Mouse (Mus musculus): ENCODE results near the gene Kctd11. TPM values are rescaled to one million over a fixed set of nuclear protein-coding genes. Genes with fewer than 3 reads are reported as not detected.
A peak's percentile ranks its signal among the peaks of the same experiment; 100 is the strongest.

Kctd11 gene
- total RNA-seq, 2 experiments from 2014 or later = 1.3 to 1.4 TPM

DNA sequence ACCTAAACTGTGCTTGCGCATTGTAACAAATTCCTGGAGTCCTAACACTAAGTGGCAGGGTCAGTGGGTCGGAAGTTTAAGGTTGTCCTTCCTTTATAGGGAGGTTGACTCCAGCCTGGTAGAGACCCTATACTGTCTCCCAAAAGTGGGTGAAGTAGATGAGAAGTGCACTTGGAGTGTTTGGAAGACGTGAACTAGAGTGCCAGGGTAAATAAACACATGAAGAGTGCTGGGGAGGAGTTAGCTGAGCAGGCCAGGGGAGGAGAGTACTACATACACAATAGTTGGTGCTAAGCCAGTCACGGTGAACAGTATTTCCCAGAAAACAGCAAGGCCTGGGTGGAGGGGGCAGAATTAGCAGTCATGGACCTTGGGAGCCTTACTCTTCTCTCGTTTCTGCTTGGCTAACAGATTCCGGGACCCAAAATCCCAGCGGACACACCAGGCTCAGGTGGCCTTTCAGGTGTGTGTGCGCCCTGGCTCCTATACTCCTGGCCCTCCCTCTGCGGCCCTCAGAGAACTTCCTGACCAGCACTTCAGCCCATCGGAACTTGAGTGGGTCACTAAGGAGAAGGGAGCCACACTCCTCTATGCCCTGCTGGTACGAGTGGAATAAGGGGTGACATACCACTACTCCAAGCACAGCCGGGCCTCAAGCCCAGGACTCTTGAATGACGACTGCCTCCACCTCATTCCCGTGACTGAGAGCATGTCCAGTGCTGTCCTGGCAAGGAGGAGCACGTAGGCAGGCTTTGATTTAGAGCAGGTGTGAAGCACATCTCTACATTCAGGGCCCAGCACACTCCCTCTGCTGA, 31.7 kb upstream of the Kctd11 start:
- no peak for DNase-seq (ENCODE audit: low spot score in 2 of 2)

DNA sequence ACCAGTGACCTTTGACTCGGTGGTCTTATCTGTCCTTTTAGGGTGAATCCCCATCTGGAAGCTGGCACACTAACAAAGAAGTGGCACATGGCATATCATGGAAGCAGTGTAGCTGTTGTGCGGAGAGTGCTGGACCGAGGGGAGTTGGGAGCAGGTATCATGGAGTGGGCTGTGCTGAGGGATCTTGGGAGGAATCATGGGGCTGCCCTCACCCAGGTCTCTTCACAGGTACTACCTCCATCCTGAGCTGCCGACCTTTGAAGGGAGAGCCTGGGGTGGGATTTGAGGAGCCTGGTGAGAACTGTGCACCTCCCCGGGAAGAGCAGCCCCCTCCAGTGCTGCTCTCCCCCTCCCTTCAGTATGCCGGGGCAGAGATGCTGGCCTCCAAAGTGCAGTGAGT, 30.5 kb upstream of the Kctd11 start:
- DNase-seq (ENCODE audit: low spot score in 2 of 2) = no peak

DNA sequence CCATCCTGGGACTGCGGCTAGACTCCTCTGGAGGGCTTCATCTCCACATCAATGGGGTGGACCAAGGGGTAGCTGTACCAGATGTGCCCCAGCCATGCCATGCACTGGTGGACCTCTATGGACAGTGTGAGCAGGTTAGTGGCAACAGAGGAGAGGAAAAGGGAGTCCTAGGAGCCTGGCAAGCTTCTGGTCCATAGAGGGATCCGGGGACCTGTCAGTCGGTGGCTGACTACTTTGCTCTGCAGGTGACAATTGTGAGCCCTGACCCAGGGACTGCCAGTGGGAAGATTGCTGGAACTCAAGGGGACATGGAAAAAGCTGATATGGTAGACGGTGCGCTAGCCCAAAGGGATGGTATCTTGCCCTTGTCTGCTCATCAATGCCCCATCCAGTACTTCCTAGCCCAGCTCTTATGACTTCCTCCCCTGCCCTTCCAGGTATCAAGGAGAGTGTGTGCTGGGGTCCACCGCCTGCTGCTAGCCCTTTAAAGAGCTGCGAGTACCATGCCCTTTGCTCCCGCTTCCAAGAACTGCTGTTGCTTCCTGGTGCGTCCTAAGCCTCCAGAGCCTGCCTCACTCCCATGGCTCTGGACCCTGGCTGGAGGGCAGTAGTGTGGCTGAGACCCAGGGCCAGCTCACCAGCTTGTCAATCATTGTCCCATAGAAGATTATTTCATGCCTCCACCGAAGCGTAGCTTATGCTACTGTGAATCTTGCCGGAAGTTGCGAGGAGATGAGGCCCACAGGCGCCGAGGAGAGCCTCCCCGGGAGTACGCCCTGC, 29.8 kb upstream of the Kctd11 start:
- no peak for DNase-seq (ENCODE audit: low spot score in 2 of 2)

DNA sequence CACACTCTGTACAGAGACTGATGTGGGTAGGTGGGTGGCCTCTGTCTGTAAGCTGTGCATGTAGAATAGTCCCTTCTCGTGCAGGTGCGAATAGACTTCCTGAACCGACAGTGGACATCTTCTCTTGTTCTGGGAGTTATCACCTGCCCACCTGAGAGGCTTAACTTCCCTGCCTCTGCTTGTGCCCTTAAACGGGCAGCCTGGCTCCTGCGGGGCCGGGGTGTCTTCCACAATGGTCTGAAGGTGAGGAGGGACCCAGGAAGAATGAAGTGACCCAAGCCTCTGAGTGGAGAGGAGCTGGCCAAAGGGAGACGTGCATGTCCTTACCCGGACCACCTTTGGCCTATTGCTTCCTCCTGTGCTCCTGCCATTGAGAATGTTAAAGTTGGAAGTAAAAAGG, 29.0 kb upstream of the Kctd11 start:
- DNase-seq (ENCODE audit: low spot score in 2 of 2) = no peak

DNA sequence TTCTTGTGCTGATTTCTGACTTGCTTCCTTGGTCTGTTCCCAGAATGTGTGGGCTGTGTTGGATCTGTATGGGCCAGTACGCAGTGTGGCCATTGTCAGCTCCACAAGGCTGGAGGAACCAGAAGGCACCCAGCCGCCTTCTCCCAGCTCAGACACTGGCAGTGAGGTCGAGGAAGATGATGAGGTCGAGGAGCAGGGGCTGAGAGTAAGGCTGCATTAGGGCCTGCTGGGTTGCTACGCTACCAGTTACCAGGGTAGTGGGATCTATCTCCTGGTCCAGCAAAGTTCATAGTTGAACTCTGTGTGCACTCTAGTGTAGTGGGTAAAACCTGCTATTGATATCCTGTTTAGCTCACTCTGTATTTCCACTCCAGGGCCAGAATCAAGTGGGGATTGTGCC, 28.0 kb upstream of the Kctd11 start:
- DNase-seq (ENCODE audit: low spot score in 2 of 2) = no peak

DNA sequence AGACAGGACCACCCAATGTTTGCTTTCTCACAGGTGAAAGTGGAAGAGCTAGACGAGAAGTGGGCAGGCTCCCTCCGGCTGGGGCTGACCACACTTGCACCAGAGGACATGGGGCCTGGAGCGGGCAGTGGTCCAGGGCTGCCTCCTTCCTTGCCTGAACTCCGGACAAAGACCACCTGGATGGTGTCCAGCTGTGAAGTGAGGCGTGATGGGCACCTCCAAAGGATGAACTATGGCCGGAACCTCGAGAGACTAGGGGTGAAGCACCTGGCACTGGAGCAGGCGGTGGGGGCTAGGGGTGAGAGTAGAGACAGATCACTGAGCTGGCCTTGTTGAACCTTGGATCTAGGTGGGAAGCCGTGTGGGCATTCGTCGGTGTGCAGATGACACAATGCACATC, 27.4 kb upstream of the Kctd11 start:
- DNase-seq (ENCODE audit: low spot score in 2 of 2) = no peak

DNA sequence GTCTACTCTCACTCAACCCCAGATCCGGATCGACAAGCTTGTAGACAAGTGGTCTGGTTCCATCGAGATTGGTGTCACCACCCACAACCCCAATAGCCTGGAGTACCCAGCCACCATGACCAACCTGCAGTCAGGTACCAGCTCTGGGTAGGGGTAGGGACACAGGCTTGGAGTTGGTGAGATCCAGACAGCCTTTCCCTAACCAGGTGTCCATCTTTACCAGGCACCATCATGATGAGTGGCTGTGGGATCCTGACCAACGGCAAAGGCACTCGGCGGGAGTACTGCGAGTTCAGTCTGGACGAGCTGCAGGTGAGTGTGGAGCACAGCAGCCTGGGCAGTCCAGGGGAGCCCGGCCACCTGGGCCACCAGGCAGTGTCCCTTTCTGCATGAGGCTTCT, 23.1 kb upstream of the Kctd11 start:
- no peak for DNase-seq (ENCODE audit: low spot score in 2 of 2)

DNA sequence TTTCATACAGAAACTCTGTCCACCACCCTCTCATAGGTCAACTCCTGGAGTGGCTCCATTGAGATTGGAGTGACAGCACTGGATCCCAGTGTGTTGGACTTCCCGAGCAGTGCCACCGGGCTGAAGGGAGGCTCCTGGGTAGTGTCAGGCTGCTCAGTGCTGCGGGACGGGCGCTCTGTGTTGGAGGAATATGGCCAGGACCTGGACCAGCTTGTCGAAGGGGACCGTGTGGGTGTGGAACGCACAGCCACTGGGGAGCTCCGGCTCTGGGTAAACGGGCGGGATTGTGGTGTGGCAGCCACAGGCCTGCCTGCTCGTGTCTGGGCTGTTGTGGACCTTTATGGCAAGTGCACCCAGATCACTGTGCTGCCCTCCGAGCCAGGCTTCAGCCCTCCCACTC, 21.8 kb upstream of the Kctd11 start:
- DNase-seq (ENCODE audit: low spot score in 2 of 2) = no peak

DNA sequence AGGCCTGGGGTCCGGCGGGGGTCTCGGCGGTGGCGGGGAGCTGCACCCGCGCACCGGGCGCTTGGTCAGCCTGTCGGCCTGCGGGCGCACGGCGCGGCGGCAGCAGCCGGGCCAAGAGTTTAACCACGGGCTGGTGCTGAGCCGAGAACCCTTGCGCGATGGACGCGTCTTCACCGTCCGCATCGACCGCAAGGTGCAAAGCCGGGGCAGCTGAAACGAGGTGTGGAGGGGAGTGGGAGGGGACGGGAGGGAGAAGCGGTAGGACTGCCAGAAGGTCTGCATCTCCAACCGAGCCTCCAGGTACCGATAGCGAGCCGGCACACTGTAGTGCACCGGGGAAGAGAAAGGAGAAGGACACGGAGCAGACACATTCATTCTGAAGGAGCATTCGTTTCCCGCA, 20.8 kb upstream of the Kctd11 start:
- DNase-seq (ENCODE audit: low spot score in 2 of 2) = no peak

DNA sequence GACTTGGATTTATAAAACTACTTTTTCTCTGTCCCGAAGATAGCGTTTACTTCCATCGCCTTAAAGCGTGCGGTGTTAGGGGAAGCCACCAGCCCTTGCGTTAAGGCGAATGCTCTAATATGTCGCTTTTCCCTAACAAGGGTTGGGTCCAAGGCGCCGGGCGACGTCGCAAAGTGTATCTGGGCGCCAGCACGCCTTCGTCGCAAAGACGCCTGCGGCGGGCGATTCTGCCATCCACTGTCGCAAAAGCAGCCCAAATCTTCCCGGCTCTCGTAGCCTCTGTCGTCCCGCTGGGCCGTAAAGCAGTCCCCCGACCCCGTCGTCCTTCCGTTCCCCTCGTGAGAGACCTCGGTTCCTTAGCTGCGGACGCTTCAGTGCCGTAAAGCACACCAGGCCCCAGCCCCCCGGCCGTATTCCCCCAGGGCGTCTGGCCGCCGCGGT, 20.2 kb upstream of the Kctd11 start:
- peak; percentile 97 to 99 for DNase-seq (ENCODE audit: low spot score in 2 of 2)

DNA sequence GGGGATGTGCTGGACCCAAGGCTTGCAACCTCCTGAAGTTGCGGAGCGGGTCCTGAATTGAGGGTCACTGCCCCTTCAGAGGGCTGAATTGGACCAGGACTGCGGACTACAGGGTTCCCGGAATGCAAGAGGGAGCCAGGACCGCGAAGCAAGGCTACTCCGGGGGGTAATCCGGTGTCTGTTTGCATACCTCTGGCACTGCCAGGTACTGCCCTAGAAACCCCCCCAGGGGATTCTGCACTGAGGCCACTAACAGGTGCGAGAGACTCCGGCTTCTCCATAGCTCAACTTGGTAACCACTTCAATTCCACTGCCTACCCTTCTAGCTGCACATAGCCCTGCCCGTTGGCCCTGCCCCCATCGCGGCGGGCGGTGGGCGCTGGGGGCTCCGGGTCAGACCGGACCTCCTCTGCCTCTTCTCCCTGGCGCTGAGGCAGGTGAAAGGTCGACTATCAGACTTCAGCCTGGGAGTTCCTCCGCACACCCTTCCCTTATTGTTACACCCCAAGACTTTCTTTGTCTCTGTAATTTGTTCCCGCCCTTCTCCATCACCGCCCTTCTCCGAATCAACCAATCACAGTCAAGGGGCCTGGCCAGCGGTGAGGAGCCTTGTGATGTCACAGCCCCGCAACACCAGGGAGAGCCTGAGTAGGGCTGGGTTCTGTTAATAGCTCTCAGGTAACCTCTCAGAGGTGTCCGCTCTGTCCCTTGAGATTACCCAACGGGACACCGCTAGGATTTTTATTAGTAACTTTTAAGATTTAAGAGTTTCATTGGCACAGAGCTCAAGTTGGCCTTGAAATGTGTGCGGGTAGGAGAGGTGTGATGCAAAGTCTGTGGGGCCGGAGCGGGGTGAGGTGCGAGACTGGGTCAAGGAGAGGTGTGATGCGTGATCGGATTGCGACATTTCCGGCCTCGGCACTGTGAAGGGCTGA, 19.5 kb upstream of the Kctd11 start, which contains the start of the genes 2810408A11Rik and Neurl4:
2810408A11Rik (minus strand) TSS at position 517 of the 935 bp plus-strand sequence.
Neurl4 (plus strand) TSS at position 602 of the 935 bp plus-strand sequence.
- DNase-seq (ENCODE audit: low spot score in 2 of 2) = peak; percentile 86 to 90

DNA sequence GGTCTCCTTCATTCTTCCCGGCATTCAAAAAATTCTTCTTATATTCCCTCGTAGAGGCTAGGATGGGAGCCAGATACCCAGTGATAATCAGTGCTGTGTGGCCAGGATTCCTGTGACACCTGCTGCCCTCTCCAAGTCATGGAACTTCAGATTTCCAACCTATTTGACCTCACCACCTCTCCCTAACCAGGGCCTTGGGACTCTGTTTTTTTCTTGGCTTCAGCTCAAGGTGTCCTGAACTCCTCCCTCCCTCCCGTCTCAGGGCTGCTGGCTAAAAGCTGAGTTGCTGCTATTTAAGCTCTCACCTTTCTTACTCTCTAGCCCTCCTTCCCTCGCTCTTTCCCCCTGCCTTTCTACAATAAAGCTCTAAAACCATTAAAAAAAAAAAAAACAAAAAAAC, 18.7 kb upstream of the Kctd11 start:
- DNase-seq (ENCODE audit: low spot score in 2 of 2) = no peak

DNA sequence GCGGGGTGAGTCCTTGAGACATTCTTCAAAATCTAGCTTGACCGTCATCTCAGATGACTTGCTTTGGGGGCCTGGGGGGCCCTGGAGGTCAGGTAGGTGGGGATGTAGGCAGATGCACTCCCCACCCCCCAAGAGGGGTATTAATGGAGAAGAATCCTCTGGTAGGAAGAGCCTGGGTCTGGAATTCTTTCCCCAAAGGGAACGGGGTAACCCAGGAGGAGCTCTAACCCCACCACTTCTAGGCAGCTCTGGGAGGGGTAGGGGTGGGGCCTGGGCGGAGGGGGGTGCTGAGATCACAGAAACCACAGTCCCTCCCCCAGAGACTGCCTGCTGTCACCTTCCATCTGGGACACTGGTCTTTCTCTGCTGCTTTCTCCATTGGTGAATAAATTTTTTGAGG, 14.1 kb upstream of the Kctd11 start, which contains the start of gene Acap1:
Acap1 (minus strand) TSS at position 249 of the 400 bp plus-strand sequence.
- no peak for DNase-seq (ENCODE audit: low spot score in 2 of 2)

DNA sequence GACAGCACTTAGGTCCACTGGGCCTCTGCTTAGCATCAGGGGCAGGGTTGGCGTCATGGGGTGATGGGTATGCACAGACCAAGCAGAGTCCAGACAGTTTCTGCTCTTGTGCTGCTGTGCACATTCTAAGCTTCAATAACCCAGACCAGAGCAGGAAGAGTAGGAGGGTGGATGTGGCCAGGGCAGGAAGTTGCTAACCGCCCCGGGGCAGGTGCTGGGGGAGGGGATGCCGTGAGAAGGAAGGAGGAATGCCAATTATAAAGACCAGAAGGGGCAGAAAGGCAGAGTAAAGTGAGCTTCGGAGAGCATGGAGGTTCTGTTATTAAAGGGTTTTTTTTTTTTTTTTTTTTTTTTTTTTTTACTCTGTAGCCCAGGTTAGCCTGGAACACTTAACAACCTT, 13.5 kb upstream of the Kctd11 start:
- no peak for DNase-seq (ENCODE audit: low spot score in 2 of 2)

DNA sequence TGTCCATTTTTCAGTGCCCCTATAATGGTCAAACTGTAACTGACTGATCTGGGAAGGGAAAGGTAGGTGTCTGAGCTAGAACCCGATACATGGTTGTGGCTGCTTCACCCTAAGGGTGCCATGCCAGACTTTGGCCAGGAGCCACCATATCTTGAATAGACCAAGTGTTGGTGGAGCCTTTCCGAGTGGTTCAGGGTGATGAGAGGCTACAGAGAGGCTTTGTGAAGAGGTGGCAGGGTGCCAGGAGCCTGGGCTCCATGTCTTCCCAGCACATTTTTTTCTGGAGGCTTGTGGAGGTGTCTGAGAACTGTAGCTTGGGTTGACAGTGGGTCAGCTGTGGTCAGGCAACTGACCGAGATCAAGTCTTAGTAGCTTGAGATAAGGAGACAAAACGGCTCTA, 10.3 kb upstream of the Kctd11 start:
- peak in 1 of 2 experiments; percentile 34 for DNase-seq (ENCODE audit: low spot score in 2 of 2)

DNA sequence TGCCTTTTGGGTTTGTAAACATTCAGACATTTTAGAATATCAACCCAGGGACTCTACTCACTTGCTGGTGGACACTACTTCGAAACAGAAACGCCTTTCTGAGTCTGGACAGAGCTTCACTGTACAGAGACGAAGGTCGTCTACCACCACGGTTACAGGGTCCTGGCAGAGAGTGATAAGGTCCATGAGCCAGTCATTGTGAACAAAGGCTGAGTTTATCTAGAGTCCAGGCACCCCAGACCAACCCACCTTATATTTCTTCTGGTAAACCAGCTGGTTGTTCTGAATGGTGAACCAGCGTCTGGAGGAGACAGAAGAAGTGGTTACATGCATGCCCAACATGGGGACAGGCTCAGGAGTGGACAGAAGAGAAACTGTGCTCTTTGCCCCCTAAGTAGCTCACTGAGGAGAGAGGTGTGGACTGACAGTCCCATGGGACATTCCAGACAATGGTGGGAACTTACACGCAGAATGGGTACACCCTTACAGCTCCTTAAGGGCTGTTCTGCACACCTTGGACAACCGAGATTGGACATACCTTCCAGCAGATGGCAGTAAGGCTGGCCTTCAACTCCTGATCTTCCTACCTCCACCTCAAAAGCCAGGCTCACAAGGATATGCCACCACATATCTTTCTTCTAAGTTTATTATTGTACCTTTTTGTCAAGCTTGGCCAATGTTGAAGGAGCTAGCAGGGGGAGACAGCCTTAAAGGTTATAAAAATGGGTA, 5.9 kb upstream of the Kctd11 start:
- no peak for DNase-seq (ENCODE audit: low spot score in 2 of 2)

DNA sequence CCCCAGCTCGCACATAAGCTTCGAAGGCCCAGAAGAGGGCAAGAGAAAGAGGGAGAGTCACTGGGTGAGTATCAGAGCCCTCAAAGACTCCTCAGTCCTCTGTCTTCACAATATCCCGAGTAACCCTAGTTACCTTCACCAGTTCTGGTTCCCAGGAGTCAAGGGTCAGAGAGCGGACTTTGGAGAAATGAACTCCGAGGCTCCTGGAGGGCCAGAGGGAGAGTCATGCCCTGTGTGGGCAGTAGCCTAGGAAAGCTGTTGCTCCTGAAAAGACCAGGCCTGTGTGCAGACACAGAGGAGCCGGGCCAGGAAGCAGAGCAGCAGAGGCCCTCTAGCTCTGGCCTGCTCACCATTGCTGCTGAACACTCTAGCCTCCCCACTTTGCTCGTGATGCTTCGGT, 3.5 kb upstream of the Kctd11 start:
- no peak for DNase-seq (ENCODE audit: low spot score in 2 of 2)

DNA sequence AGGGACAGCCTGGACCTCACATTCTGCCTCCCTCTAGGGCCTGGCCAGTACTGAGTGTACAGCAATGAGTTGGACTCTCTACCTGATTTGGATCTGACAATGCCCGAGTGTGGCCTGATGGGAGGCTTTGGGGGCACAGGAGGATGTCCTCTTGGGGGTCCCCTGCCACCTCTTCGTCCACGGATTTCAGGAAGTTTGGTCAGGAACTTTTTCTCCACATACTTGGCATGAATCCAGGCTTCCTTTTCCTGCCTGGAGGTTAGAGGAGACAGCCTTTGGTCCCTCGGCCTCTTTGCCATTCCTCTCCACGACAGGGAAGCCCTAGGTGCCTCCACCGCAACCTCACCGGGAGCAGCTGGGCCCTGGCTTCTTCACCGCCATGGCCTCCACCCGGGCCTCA, 3.0 kb upstream of the Kctd11 start:
- no peak for DNase-seq (ENCODE audit: low spot score in 2 of 2)

DNA sequence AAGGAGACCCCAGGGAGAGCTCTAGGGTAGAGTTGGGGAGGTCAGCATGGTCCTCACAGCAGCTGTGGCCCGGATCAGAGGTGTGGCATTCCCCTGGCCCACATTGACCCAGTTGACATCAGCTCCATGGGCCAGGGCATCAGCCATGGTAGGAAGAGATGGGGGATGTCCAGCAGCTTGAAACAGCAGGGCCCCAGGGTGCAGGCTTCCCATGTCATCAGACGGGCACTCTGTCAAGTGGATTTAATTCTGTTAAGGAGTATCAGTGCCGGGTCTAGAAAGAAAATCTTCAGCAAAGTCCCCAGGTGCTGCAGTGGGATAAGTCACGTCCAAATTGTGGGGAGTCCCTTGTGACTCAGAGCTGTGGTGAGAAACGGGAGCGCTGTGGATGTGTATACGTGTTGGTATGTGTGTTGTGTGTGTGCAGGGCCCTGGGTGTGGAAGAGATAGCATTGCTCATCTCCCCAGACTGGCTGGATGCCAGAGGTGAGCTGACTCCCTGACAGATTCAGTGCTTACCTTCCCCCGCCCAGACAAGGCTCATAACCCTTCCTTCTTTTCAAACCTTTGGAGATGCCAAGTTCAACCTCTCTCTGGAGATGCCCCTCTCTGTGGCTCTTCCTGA, 2.4 kb upstream of the Kctd11 start:
- no peak for DNase-seq (ENCODE audit: low spot score in 2 of 2)

DNA sequence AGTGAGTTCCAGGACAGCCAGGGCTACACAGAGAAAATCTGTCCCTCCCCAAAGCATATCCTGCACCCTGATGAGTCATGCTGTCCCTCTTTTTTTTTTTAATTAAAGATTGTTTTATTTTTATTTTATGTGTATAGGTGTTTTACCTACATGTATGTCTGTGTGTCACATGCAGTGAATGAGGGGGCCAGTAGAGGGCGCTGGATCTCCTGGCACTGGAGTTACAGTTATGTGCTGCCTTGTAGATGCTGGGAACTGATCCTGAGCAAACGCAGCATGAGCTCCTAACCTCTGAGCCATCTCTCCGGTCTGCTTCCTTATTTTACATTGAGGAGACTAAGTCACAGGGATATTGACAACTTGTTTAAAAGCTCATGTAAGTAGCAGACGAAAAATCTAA, 1.9 kb upstream of the Kctd11 start:
- no peak for DNase-seq (ENCODE audit: low spot score in 2 of 2)

Measured in layer of hippocampus, adult 18-20 months (tissue).